Comparison of ENCODE assay signal across 21 mouse cellular contexts in the genomic region with DNA sequence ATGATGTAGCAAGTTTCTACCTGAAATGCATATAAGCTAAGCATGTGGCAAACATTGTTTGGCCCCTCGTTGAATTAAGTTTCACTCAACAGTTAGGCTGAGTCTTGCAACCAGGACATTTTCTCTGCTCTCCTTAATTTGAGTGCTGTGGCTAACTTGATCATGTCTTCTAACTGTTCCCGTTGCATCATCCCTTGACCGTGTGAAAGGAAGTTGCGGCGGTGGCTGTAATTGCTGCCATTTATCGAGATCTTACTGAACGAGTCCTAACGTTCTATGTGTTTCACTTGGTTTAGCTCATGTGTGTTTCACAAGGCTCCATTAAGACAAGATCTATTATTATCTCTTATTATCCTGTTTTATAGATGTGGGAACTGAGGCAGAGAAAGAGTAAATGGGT.
"Had no signal": no experiment of that assay in that cellular context is flagged by ENCODE, and none has a peak within 500 bp of the region (broad histone marks: within the 10 kb centered on the region; RNA-seq: fewer than 3 reads in every experiment).

No protein-coding gene starts in this region.

- H3K36me3 ChIP-seq: limb, embryonic 12.5 days; limb, embryonic 15.5 days; neural tube, embryonic 12.5 days; neural tube, embryonic 15.5 days; stomach, embryonic 15.5 days had no signal

- H3K9ac ChIP-seq: limb, embryonic 12.5 days; limb, embryonic 15.5 days; liver, embryonic 14.5 days; liver, postnatal 0 days; lung, embryonic 14.5 days; neural tube, embryonic 12.5 days; neural tube, embryonic 15.5 days; stomach, embryonic 15.5 days had no signal

- ATAC-seq: inflammation-experienced regulatory T-cells, adult 6 months; intestine, embryonic 16.5 days; liver, postnatal 0 days; lung, postnatal 0 days had no signal

- H3K9me3 ChIP-seq: limb, embryonic 12.5 days; limb, embryonic 15.5 days; neural tube, embryonic 12.5 days; neural tube, embryonic 15.5 days; stomach, embryonic 15.5 days had no signal

- H3K27me3 ChIP-seq: limb, embryonic 12.5 days; limb, embryonic 15.5 days; neural tube, embryonic 12.5 days; neural tube, embryonic 15.5 days; stomach, embryonic 15.5 days had no signal

- H3K4me2 ChIP-seq: limb, embryonic 12.5 days; limb, embryonic 15.5 days; liver, embryonic 11.5 days; lung, embryonic 14.5 days; neural tube, embryonic 12.5 days; neural tube, embryonic 15.5 days; stomach, embryonic 15.5 days had no signal

- H3K4me1 ChIP-seq: limb, embryonic 12.5 days; neural tube, embryonic 12.5 days; neural tube, embryonic 15.5 days; stomach, embryonic 15.5 days had no signal

- H3K27ac ChIP-seq: limb, embryonic 12.5 days; limb, embryonic 15.5 days; liver, embryonic 14.5 days; neural tube, embryonic 12.5 days; neural tube, embryonic 15.5 days; stomach, embryonic 15.5 days had no signal

- DNase-seq: kidney, adult 18-20 months; kidney, adult 9 months; kidney, postnatal 14 days; kidney, postnatal 4 days; left cerebral cortex, postnatal 4 days; liver, postnatal 0 days; lung, embryonic 14.5 days; midbrain, embryonic 14.5 days; retina, postnatal 1 day; right cerebral cortex, postnatal 25 days; thymus, postnatal 25 days had no signal

- H3K4me3 ChIP-seq: limb, embryonic 12.5 days; limb, embryonic 15.5 days; neural tube, embryonic 12.5 days; neural tube, embryonic 15.5 days; stomach, embryonic 15.5 days had no signal
